Comparison of ENCODE assay signal across 21 mouse cellular contexts in the genomic region with DNA sequence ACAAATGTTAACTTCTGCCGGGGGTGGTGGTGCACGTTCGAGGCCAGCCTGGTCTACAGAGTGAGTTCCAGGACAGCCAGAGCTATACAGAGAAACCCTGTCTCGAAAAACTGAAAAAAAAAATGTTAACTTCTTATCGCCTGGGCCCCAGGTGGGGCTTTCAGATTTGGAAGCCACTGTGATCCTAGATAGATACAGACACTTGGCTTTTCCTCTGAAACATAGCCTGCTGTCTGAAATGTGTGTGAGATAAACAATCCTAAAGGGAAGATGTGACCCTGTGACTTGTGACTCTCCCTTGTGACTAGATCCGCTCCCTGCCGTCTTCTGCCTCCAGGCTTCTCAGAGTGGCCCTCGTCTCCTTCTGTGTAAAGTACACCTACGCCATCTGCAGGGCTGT. TPM values are rescaled to one million over a fixed set of nuclear protein-coding genes. Genes with fewer than 3 reads are reported as not detected.
DNase-seq lines count a peak whose midpoint lies in the region; ATAC-seq and TF ChIP-seq lines count a peak whose summit lies in the region.
"Had no signal": no experiment of that assay in that cellular context is flagged by ENCODE, and none has a peak within 500 bp of the region (broad histone marks: within the 10 kb centered on the region; RNA-seq: fewer than 3 reads in every experiment).

No protein-coding gene starts in this region.

- peak overlapping the region; percentile 61 for H3K27ac ChIP-seq in liver, embryonic 13.5 days
- no peak overlapping the region for H3K27ac ChIP-seq in kidney, adult 2 months (ENCODE audit: insufficient read depth, low read depth, low read length)
- H3K27ac ChIP-seq: embryonic facial prominence, embryonic 15.5 days; heart, embryonic 13.5 days; hindbrain, postnatal 0 days had no signal

- peaks cover 79% of the 10 kb centered on the region for H3K36me3 ChIP-seq in G1E (replicated peaks)
- peaks cover 59% of the 10 kb centered on the region for H3K36me3 ChIP-seq in liver, embryonic 13.5 days
- H3K36me3 ChIP-seq in kidney, adult 2 months (ENCODE audit: control insufficient read depth, insufficient read depth, low read length) = no peaks in the 10 kb centered on the region

- peak; percentile 50 for ATAC-seq in G1E (ENCODE audit: extremely low read depth, insufficient number of reproducible peaks, low FRiP score, poor library complexity, severe bottlenecking)
- ATAC-seq in liver, embryonic 13.5 days (ENCODE audit: low read depth) = no peak
- peak; percentile 21 for ATAC-seq in megakaryocyte progenitor cell, adult 5-6 weeks (replicated peaks; ENCODE audit: poor library complexity)
- ATAC-seq in monocyte, adult 5-6 weeks (replicated peaks; ENCODE audit: insufficient number of reproducible peaks, low FRiP score, low TSS enrichment, poor library complexity, severe bottlenecking) = no peak
- ATAC-seq: forebrain, embryonic 14.5 days; hindbrain, postnatal 0 days had no signal

- WGBS in liver, embryonic 13.5 days (ENCODE audit: insufficient replicate concordance) = 37% methylated on average over 9 of the region's 9 CpGs
- 85% methylated on average over 9 of the region's 9 CpGs for WGBS in kidney, adult 2 months

- H3K27me3 ChIP-seq in G1E (ENCODE audit: insufficient read depth, low read length) = no peaks in the 10 kb centered on the region
- H3K27me3 ChIP-seq in liver, embryonic 13.5 days = no peaks in the 10 kb centered on the region
- no peaks in the 10 kb centered on the region for H3K27me3 ChIP-seq in kidney, adult 2 months (replicated peaks; ENCODE audit: control insufficient read depth, insufficient read depth, low read length)
- H3K27me3 ChIP-seq: CH12.LX; embryonic facial prominence, embryonic 15.5 days; heart, embryonic 13.5 days had no signal

- no peak for TF ChIP-seq POLR2A in kidney, adult 2 months (IDR thresholded peaks at IDR 0.05; ENCODE audit: low read depth, low read length)

- peak overlapping the region; percentile 10; the same call in 1 of the 2 replicates for H3K4me2 ChIP-seq in liver, embryonic 13.5 days
- H3K4me2 ChIP-seq: embryonic facial prominence, embryonic 15.5 days; heart, embryonic 13.5 days had no signal

- peak overlapping the region; percentile 58; the same call in 1 of the 2 replicates for H3K4me3 ChIP-seq in G1E (ENCODE audit: low read depth, low read length)
- no peak overlapping the region for H3K4me3 ChIP-seq in liver, embryonic 13.5 days (replicated peaks)
- no peak overlapping the region for H3K4me3 ChIP-seq in kidney, adult 2 months (ENCODE audit: insufficient read depth, low read depth, low read length)
- H3K4me3 ChIP-seq: embryonic facial prominence, embryonic 15.5 days; erythroblast, embryonic 14.5 days; forebrain, embryonic 10.5 days; heart, embryonic 13.5 days had no signal

- no peak for DNase-seq in G1E (ENCODE audit: low spot score)
- DNase-seq in c-Kit-positive CD71-positive TER-119-negative erythroid progenitor cells, embryonic 14.5 days (ENCODE audit: low read depth) = peak; percentile 74
- DNase-seq in liver, embryonic 13.5 days = peak; percentile 43
- no peak for DNase-seq in kidney, adult 2 months
- DNase-seq in layer of hippocampus, adult 11-12 months (ENCODE audit: low spot score) = no peak
- DNase-seq: adrenal gland, adult 8-10 months; adrenal gland, postnatal 36 days; cerebellum, adult 9-10 months; cerebellum, postnatal 25 days; gastrocnemius, postnatal 36 days; heart, postnatal 36 days had no signal

- no peak for TF ChIP-seq CTCF in G1E (IDR thresholded peaks at IDR 0.05; ENCODE audit: low read depth, low read length)
- no peak for TF ChIP-seq CTCF in kidney, adult 2 months (conservative IDR thresholded peaks at IDR 0.05; ENCODE audit: insufficient read depth, insufficient read length, low read depth, low read length)

- H3K9me3 ChIP-seq in G1E (replicated peaks) = no peaks in the 10 kb centered on the region
- no peaks in the 10 kb centered on the region for H3K9me3 ChIP-seq in liver, embryonic 13.5 days (replicated peaks)
- H3K9me3 ChIP-seq: embryonic facial prominence, embryonic 15.5 days; forebrain, embryonic 10.5 days; heart, embryonic 13.5 days had no signal

- H3K9ac ChIP-seq in liver, embryonic 13.5 days = no peak overlapping the region
- H3K9ac ChIP-seq: embryonic facial prominence, embryonic 15.5 days; heart, embryonic 13.5 days had no signal

- H3K4me1 ChIP-seq in G1E (ENCODE audit: insufficient read depth, low read depth, low read length) = peaks cover 52% of the 10 kb centered on the region
- peaks cover 49% of the 10 kb centered on the region for H3K4me1 ChIP-seq in liver, embryonic 13.5 days (replicated peaks)
- H3K4me1 ChIP-seq in kidney, adult 2 months (ENCODE audit: control insufficient read depth, insufficient read depth, low read length) = peaks cover 6% of the 10 kb centered on the region; the same call in 1 of the 2 replicates

RNA-seq across cellular contexts. Expression of a gene that starts 4.4 kb away (rescaled TPM):
- 33.9 and 34.5 TPM in 2 replicates for total RNA-seq in G1E (2014; fragmentation: Nextera tagmentation)
- 50.1 and 50.7 TPM in 2 replicates for total RNA-seq in G1E (2017)
- polyA plus RNA-seq in G1E (2012) = 79.0 and 80.0 TPM in 2 replicates
- polyA plus RNA-seq in liver, embryonic 13.5 days (2015; fragmentation: Nextera tagmentation; extraction: Ambion mirVana) = 11.3 and 13.5 TPM in 2 replicates
- total RNA-seq in megakaryocyte progenitor cell, adult 5-6 weeks (2015) = 28.7 and 34.8 TPM in 2 replicates
- total RNA-seq in megakaryocyte progenitor cell, adult 5-6 weeks (2017) = 11.0 and 14.8 TPM in 2 replicates
- polyA plus RNA-seq in kidney, adult 2 months (2012; rRNA removed) = 11.4 and 12.1 TPM in 2 replicates
- 8.8 to 18.2 TPM (median 13.0 TPM) in 3 replicates for total RNA-seq in monocyte, adult 5-6 weeks (2017)

RNA-seq across cellular contexts. Expression of a gene that starts 10.5 kb away (rescaled TPM):
- 2,842 and 3,361 TPM in 2 replicates for total RNA-seq in G1E (2014; fragmentation: Nextera tagmentation)
- total RNA-seq in G1E (2017) = 987 and 1,219 TPM in 2 replicates
- 7,805 and 8,433 TPM in 2 replicates for polyA plus RNA-seq in G1E (2012)
- 372 and 464 TPM in 2 replicates for polyA plus RNA-seq in liver, embryonic 13.5 days (2015; fragmentation: Nextera tagmentation; extraction: Ambion mirVana)
- total RNA-seq in megakaryocyte progenitor cell, adult 5-6 weeks (2015) = 3,042 and 3,166 TPM in 2 replicates
- total RNA-seq in megakaryocyte progenitor cell, adult 5-6 weeks (2017) = 795 and 921 TPM in 2 replicates
- 2,603 and 2,904 TPM in 2 replicates for polyA plus RNA-seq in kidney, adult 2 months (2012; rRNA removed)
- total RNA-seq in monocyte, adult 5-6 weeks (2017) = 363 to 372 TPM (median 364 TPM) in 3 replicates

RNA-seq across cellular contexts. Expression of a gene that starts 32.9 kb away (rescaled TPM):
- total RNA-seq in G1E (2014; fragmentation: Nextera tagmentation) = 0.90 TPM in 1 of 2 replicates, not detected in the other
- 0.06 and 0.22 TPM in 2 replicates for total RNA-seq in G1E (2017)
- 0.41 and 0.47 TPM in 2 replicates for polyA plus RNA-seq in G1E (2012)
- 0.76 and 0.96 TPM in 2 replicates for polyA plus RNA-seq in liver, embryonic 13.5 days (2015; fragmentation: Nextera tagmentation; extraction: Ambion mirVana)
- total RNA-seq in megakaryocyte progenitor cell, adult 5-6 weeks (2015) = 0.15 and 1.9 TPM in 2 replicates
- 0.04 TPM in 1 of 2 replicates, not detected in the other for total RNA-seq in megakaryocyte progenitor cell, adult 5-6 weeks (2017)
- polyA plus RNA-seq in kidney, adult 2 months (2012; rRNA removed) = 15.7 and 17.8 TPM in 2 replicates
- total RNA-seq in monocyte, adult 5-6 weeks (2017) = not detected in 3 replicates

RNA-seq across cellular contexts. Expression of a gene that starts 47.3 kb away (rescaled TPM):
- total RNA-seq in G1E (2014; fragmentation: Nextera tagmentation) (not detected in 2 replicates), G1E (2017) (0.16 TPM in 1 of 2 replicates, not detected in the other)
- 0.10 TPM in 1 of 2 replicates, not detected in the other for polyA plus RNA-seq in G1E (2012)
- 0.52 and 1.3 TPM in 2 replicates for polyA plus RNA-seq in liver, embryonic 13.5 days (2015; fragmentation: Nextera tagmentation; extraction: Ambion mirVana)
- total RNA-seq in megakaryocyte progenitor cell, adult 5-6 weeks (2015) = not detected in 2 replicates
- total RNA-seq in megakaryocyte progenitor cell, adult 5-6 weeks (2017) = not detected in 2 replicates
- 0.11 TPM in 1 of 2 replicates, not detected in the other for polyA plus RNA-seq in kidney, adult 2 months (2012; rRNA removed)
- total RNA-seq in monocyte, adult 5-6 weeks (2017) = not detected in 3 replicates
- total RNA-seq: CH12.LX; gastrocnemius, adult 8-10 months; gastrocnemius, postnatal 36 days; heart, postnatal 36 days; hindbrain, postnatal 0 days had no signal

Comparison
In these comparisons a context has a peak if more than half of its experiments do, and no peak if none do; other contexts are left out.
1. ATAC-seq: peak in G1E (single experiment) and megakaryocyte progenitor cell, adult 5-6 weeks (single experiment); none in liver, embryonic 13.5 days (single experiment) and monocyte, adult 5-6 weeks (single experiment).
2. DNase-seq: peak in c-Kit-positive CD71-positive TER-119-negative erythroid progenitor cells, embryonic 14.5 days (single experiment) and liver, embryonic 13.5 days (single experiment); none in G1E (single experiment), kidney, adult 2 months (single experiment) and layer of hippocampus, adult 11-12 months (single experiment).